Mouse (Mus musculus) bone marrow macrophage, adult 2 months (primary cell): ENCODE measurements around the gene Nxpe5.

Source experiments
- CTCF ChIP-seq: IDR thresholded peaks from 2 replicates; pipeline ENCODE4 v1.5.1; 2012; ENCODE audit warnings: low read depth, mild to moderate bottlenecking, low read length, moderate library complexity
- POLR2A ChIP-seq: IDR thresholded peaks from 2 replicates; pipeline ENCODE4 v1.6.1; 2012; ENCODE audit warnings: mild to moderate bottlenecking, low read depth, low read length, borderline replicate concordance

DNA sequence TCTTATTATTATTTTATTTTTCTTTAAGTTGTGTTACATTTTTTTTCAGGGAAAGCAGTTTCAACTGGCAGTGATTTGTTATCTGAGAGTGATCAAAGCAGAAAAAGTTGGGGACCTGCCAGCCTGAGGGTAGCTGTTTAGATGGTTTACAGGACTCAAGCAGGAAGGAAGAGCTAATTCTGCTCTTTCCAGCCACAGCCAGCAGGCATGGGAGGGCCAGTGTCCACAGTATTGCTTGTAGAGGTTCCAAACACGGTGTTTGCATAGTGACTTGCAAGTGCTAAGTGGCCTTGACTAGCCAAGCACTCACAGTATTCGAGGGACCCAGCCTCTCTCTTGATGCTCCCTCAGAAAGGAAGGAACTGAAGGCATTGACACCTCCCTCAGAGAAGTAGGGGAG is 15.8 kb downstream of the Nxpe5 start:
- TF ChIP-seq POLR2A (no peak), CTCF (no peak)
